Comparison of ENCODE assay signal across 14 mouse cellular contexts in genomic region chr3:96403016-96403415, GRCm38 (mm10). TPM values are rescaled to one million over a fixed set of nuclear protein-coding genes. Genes with fewer than 3 reads are reported as not detected.
A peak's percentile ranks its signal among the peaks of the same experiment; 100 is the strongest.
DNase-seq lines count a peak whose midpoint lies in the region; ATAC-seq and TF ChIP-seq lines count a peak whose summit lies in the region.
"Had no signal": no experiment of that assay in that cellular context is flagged by ENCODE, and none has a peak within 500 bp of the region (broad histone marks: within the 10 kb centered on the region; RNA-seq: fewer than 3 reads in every experiment).

No protein-coding gene starts in this region.

- no peak overlapping the region for H3K4me3 ChIP-seq in intestine, embryonic 14.5 days (ENCODE audit: low read depth, low read length)
- no peak overlapping the region for H3K4me3 ChIP-seq in intestine, embryonic 15.5 days (replicated peaks)
- no peak overlapping the region for H3K4me3 ChIP-seq in thymus, adult 2 months (ENCODE audit: control insufficient read depth, insufficient read depth, low read length)
- H3K4me3 ChIP-seq: midbrain, embryonic 15.5 days had no signal

- 28% methylated on average over 1 of the region's 1 CpGs for WGBS in intestine, embryonic 14.5 days
- WGBS in intestine, embryonic 15.5 days = 21% methylated on average over 1 of the region's 1 CpGs
- 18% methylated on average over 1 of the region's 1 CpGs for WGBS in thymus, adult 2 months

- H3K4me1 ChIP-seq in intestine, embryonic 14.5 days (replicated peaks; ENCODE audit: control insufficient read depth, insufficient read depth, low read length) = 0 out of 2 replicates have a peak, but pooled peaks cover 6% of the 10 kb centered on the region
- peaks cover 3% of the 10 kb centered on the region for H3K4me1 ChIP-seq in intestine, embryonic 15.5 days (replicated peaks)
- H3K4me1 ChIP-seq in thymus, adult 2 months (replicated peaks; ENCODE audit: control insufficient read depth, insufficient read depth, low read length) = 0 out of 2 replicates have a peak, but pooled peaks cover 3% of the 10 kb centered on the region

- TF ChIP-seq CTCF in thymus, adult 2 months (IDR thresholded peaks at IDR 0.05; ENCODE audit: borderline replicate concordance, control insufficient read depth, extremely low read depth, insufficient read depth, low read length, poor library complexity) = no peak

- H3K36me3 ChIP-seq in intestine, embryonic 14.5 days (ENCODE audit: control insufficient read depth, insufficient read depth, low read length) = no peaks in the 10 kb centered on the region
- no peaks in the 10 kb centered on the region for H3K36me3 ChIP-seq in intestine, embryonic 15.5 days
- no peaks in the 10 kb centered on the region for H3K36me3 ChIP-seq in thymus, adult 2 months (ENCODE audit: control insufficient read depth, insufficient read depth, low read length)
- H3K36me3 ChIP-seq: midbrain, embryonic 15.5 days had no signal

- 0 out of 2 replicates have a peak, but pooled peaks cover 2% of the 10 kb centered on the region for H3K9me3 ChIP-seq in intestine, embryonic 14.5 days (ENCODE audit: control insufficient read depth, low read length)
- no peaks in the 10 kb centered on the region for H3K9me3 ChIP-seq in intestine, embryonic 15.5 days
- H3K9me3 ChIP-seq: midbrain, embryonic 15.5 days had no signal

- ATAC-seq in intestine, embryonic 14.5 days (replicated peaks; ENCODE audit: low FRiP score, low TSS enrichment, low read depth) = no peak
- no peak for ATAC-seq in intestine, embryonic 15.5 days
- no peak for ATAC-seq in activated CD4-positive, CD25-positive, alpha-beta regulatory T cell, adult 4 months
- ATAC-seq: inflammation-experienced regulatory T-cells, adult 6 months; midbrain, embryonic 15.5 days had no signal

- peaks cover 96% of the 10 kb centered on the region for H3K27me3 ChIP-seq in intestine, embryonic 14.5 days (replicated peaks; ENCODE audit: control insufficient read depth, insufficient read depth, low read length)
- H3K27me3 ChIP-seq in intestine, embryonic 15.5 days (replicated peaks) = peaks cover 79% of the 10 kb centered on the region
- peaks cover 24% of the 10 kb centered on the region for H3K27me3 ChIP-seq in thymus, adult 2 months (ENCODE audit: control insufficient read depth, insufficient read depth, low read length)

- no peak for TF ChIP-seq POLR2A in thymus, adult 2 months (IDR thresholded peaks at IDR 0.05; ENCODE audit: control insufficient read depth, extremely low read depth, insufficient read depth, low read length, poor library complexity)

- peak; percentile 68 for DNase-seq in intestine, embryonic 14.5 days (ENCODE audit: low spot score)
- DNase-seq in thymus, postnatal 14 days = peak; percentile 34
- no peak for DNase-seq in thymus, adult 2 months
- peak; percentile 62 for DNase-seq in induced T-regulatory cell, adult 2 months (ENCODE audit: low read depth)
- no peak for DNase-seq in cerebellum, adult 11 months
- no peak for DNase-seq in adrenal gland, adult 2 months
- DNase-seq: cerebellum, adult 9-11 months; spleen, adult 18-20 months had no signal

- no peak overlapping the region for H3K27ac ChIP-seq in intestine, embryonic 14.5 days (ENCODE audit: low read depth)
- H3K27ac ChIP-seq in intestine, embryonic 15.5 days = no peak overlapping the region
- H3K27ac ChIP-seq in thymus, adult 2 months (ENCODE audit: control insufficient read depth, insufficient read depth, low read length) = no peak overlapping the region
- H3K27ac ChIP-seq: midbrain, embryonic 15.5 days had no signal

- H3K9ac ChIP-seq in intestine, embryonic 14.5 days (ENCODE audit: low read length) = no peak overlapping the region
- no peak overlapping the region for H3K9ac ChIP-seq in intestine, embryonic 15.5 days
- H3K9ac ChIP-seq: midbrain, embryonic 15.5 days had no signal

- no peak overlapping the region for H3K4me2 ChIP-seq in intestine, embryonic 14.5 days (ENCODE audit: low read length)
- no peak overlapping the region for H3K4me2 ChIP-seq in intestine, embryonic 15.5 days (replicated peaks)
- H3K4me2 ChIP-seq: midbrain, embryonic 15.5 days had no signal

RNA-seq across cellular contexts. Expression of gene BC107364, which starts 49.1 kb away (rescaled TPM):
- polyA plus RNA-seq in intestine, embryonic 14.5 days (2014; fragmentation: Nextera tagmentation; extraction: Ambion mirVana) = not detected in 2 replicates
- 0.14 and 0.20 TPM in 2 replicates for polyA plus RNA-seq in intestine, embryonic 15.5 days (2015; fragmentation: Nextera tagmentation; extraction: Ambion mirVana)
- 0.09 and 0.32 TPM in 2 replicates for polyA plus RNA-seq in thymus, adult 2 months (2012; rRNA removed)
- not detected for total RNA-seq in adrenal gland, adult 2 months (2021)
- polyA plus RNA-seq in adrenal gland, adult 2 months (2012; rRNA removed) = not detected in 2 replicates
- polyA plus RNA-seq in activated CD4-positive, CD25-positive, alpha-beta regulatory T cell, adult 4 months (2017; shearing (Covaris generic)) = under 1 TPM in 1 of 2 experiments, not detected in 1; 0.32 TPM
- total RNA-seq: layer of hippocampus, postnatal 14 days had no signal
- polyA plus RNA-seq: inflammation-experienced regulatory T-cells, adult 6 months; liver, embryonic 16.5 days; midbrain, embryonic 15.5 days had no signal

Comparison
In these comparisons a context has a peak if more than half of its experiments do, and no peak if none do; other contexts are left out.
1. DNase-seq: peak in intestine, embryonic 14.5 days (single experiment), thymus, postnatal 14 days (single experiment) and induced T-regulatory cell, adult 2 months (single experiment); none in thymus, adult 2 months (single experiment), cerebellum, adult 11 months (single experiment) and adrenal gland, adult 2 months (single experiment).